Mouse (Mus musculus) ovary, postnatal 14 days (tissue): Measurements from ENCODE around the gene Gm10295.

Experiments
- DNase-seq: peaks from one replicate; pipeline ENCODE4 v3.0.0; 2022; ENCODE audit warnings: low spot score

Gene Gm10295

DNA sequence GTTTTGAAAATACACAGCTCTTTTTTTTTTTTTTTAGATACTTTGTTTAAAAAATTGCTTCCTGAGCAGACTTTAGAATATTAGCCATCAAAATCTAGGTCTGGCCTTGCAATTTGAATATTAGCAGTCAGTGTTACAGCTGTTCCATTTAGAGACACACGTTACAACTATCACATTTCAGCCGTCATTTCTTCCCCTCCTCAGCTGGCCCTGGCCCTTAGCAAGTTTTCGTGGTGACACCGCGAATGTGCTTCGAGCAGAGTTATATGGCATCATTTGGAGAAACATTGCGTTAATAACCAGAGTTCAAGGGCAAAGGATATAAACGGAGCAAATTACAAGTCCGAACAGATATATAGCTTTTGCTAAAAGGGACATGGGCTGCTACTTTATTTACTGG is 2.4 kb downstream of the Gm10295 start:
- no peak for DNase-seq

DNA sequence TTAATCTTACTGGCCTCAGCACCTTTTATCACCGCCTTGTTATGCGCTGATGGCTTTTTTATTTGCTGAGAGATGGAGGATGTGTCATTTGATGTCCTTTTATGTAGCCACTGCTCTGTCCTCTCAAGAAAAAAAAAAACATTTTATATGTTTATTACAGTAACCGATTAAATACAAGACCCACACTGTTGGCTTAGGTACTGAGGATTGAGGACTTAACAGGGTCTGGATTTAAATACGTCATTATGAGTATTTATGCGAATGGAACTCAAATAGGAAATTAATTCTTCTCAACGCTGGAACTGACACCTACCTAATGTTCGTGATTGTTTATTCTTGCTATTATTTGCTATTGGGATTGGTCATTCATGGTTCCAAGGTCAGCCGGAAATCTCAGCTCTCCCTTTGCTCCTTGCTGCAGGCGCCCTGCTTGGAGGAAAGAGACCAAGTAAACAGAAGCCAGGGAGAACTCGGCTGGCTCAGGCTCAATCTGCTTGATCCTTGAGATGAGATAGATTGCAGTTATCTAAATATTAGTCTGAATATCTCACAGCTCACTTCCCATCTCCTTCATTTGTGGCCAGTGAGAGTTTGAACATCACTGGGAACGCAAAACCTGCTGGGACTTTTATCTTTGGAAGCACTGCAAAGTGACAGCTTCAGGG is 26.2 kb downstream of the Gm10295 start:
- DNase-seq = no peak

DNA sequence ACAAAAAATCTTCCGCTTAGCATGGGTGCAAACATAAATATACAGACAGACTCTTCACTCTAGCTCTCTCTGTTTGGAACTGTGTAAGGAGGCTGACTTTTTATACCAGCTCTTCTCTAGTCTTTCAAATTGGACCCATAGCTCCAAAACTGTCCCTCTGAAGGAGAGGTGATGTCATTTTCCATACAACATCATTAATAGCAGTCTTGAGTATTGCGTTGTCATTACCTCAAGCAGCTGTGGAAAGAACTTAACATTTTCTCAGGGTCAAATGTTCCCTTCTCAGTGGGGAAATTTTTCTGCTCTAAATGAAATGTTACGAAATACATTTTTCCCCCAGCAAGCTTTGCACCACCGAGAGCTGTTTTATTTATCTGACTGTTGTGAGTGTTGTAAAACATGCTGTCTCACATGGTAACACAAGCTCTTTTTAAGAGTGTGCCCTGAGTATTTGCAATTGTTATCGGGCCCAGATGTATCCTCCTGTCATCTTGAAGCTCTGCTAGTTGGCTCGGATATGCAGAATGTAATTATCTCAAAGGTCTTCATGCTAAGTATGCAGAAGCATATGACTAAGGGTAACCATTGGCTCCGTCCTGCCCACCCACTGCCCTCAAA is 38.0 kb downstream of the Gm10295 start:
- no peak for DNase-seq

GRCm38 (mm10) chr7:71312375-71312774 is 38.9 kb downstream of the Gm10295 start:
- DNase-seq = no peak

GRCm38 (mm10) chr7:71311411-71311810 is 39.9 kb downstream of the Gm10295 start:
- DNase-seq = no peak

DNA sequence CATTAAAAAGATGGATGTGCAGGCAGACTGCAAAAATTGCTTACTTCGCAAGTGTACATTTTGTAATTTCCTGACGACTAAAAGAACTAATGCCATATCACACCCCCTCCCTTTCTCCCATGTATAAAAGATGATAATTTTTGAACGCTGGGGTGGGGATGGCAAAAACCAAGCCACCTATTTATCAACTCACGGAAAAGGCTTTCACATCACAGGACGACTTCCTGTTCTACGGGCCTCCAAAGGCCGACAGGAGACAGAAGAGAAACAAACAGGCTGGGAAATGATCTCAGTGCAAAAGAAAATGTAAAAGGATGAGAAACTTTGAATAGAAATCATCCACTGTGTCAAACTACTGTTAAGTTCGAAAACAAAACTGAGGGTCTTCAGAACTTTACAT is 43.2 kb downstream of the Gm10295 start:
- DNase-seq = no peak

DNA sequence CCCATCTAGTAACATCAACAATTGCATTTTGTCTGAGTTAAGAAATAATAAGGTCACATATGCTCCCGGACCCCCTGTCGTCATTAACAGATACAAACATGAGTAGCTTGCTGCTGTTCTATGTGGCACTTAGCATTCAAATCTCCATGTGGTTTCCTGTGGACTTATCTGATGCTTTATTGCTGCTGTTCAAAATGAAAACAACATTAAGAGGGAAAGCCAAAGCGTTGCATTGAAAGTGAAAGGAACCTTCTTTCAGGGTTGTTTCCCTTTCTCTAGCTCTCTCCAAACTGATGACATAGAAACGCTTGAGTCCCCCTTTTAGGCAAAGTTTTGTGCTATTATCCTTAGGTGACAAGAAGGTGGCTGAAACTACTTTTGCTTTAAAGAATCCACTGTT is 48.6 kb downstream of the Gm10295 start:
- no peak for DNase-seq
